Mouse (Mus musculus): ENCODE results near the gene 7420426K07Rik. TPM values are rescaled to one million over a fixed set of nuclear protein-coding genes. Genes with fewer than 3 reads are reported as not detected.

Gene 7420426K07Rik
- polyA plus RNA-seq, 1 experiment, result not detected

GRCm38 (mm10) chr9:98924183-98924582 is 21.3 kb downstream of the 7420426K07Rik start:
- Histone ChIP-seq H3K27me3 (ENCODE audit: control insufficient read depth, insufficient read depth, low read length) (no peaks in the 10 kb centered on the region), H3K36me3 (ENCODE audit: control insufficient read depth, insufficient read depth, low read length) (no peaks in the 10 kb centered on the region), H3K4me3 (ENCODE audit: control insufficient read depth, low read depth, low read length) (no peak overlapping the region), H3K4me1 (ENCODE audit: control insufficient read depth, insufficient read depth, low read length) (no peaks in the 10 kb centered on the region), H3K27ac (ENCODE audit: control insufficient read depth, insufficient read depth, low read depth, low read length) (no peak overlapping the region)
- no peak for TF ChIP-seq POLR2A (IDR thresholded peaks at IDR 0.05; ENCODE audit: control insufficient read depth, low read depth, low read length)
- no peak for TF ChIP-seq CTCF (IDR thresholded peaks at IDR 0.05; ENCODE audit: control insufficient read depth, insufficient read depth, insufficient replicate concordance, low read depth, low read length)

DNA sequence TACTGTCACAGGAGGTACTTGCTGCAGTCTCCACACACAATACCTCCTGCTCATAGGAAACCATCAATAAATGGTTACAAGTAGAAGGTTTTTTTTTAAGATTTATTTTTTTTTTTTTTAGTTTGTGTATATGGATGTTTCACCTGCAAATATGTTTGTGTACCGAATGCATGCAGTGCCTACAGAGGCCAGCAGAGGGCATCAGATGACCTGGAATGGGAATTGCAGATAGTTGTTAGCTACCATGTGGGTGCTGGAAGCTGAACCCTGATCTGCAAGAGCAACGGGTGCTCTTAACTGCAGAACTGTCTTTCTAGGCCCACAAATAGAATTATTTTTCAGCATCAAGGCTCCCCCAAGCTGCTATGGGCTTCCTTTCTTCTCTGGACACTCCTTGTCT is 26.6 kb downstream of the 7420426K07Rik start:
- peak; percentile 58; the same call in 1 of the 2 replicates for TF ChIP-seq CTCF (IDR thresholded peaks at IDR 0.05; ENCODE audit: control insufficient read depth, insufficient read depth, insufficient replicate concordance, low read depth, low read length)
- no peak for TF ChIP-seq POLR2A (IDR thresholded peaks at IDR 0.05; ENCODE audit: control insufficient read depth, low read depth, low read length)
- Histone ChIP-seq H3K36me3 (ENCODE audit: control insufficient read depth, insufficient read depth, low read length) (no peaks in the 10 kb centered on the region), H3K27ac (ENCODE audit: control insufficient read depth, insufficient read depth, low read depth, low read length) (no peak overlapping the region), H3K27me3 (ENCODE audit: control insufficient read depth, insufficient read depth, low read length) (no peaks in the 10 kb centered on the region), H3K4me1 (ENCODE audit: control insufficient read depth, insufficient read depth, low read length) (no peaks in the 10 kb centered on the region; the same call in 1 of the 2 replicates), H3K4me3 (ENCODE audit: control insufficient read depth, low read depth, low read length) (no peak overlapping the region)

DNA sequence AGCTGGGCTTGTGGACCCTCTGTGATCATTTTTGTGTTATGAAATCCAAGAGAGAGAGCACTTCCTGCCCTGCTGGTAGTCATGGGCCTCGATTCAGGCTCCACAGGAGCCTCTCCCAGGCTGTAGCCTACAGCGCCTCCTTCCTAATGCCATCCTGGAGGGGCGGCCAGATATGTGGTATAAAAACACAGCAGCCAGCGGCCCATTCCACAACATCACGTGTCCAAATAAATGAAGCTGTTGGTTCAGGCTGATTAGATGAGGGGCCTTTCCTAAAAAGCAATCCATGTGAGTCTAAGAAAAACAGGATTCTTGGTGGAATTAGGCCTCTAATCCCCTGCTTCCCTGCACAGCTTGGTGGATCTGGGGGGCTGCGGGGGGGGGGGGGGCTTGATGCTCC is 30.0 kb downstream of the 7420426K07Rik start:
- Histone ChIP-seq H3K27ac (ENCODE audit: control insufficient read depth, insufficient read depth, low read depth, low read length) (no peak overlapping the region), H3K4me1 (ENCODE audit: control insufficient read depth, insufficient read depth, low read length) (no peaks in the 10 kb centered on the region; the same call in 1 of the 2 replicates), H3K27me3 (ENCODE audit: control insufficient read depth, insufficient read depth, low read length) (no peaks in the 10 kb centered on the region), H3K36me3 (ENCODE audit: control insufficient read depth, insufficient read depth, low read length) (no peaks in the 10 kb centered on the region), H3K4me3 (ENCODE audit: control insufficient read depth, low read depth, low read length) (no peak overlapping the region)
- TF ChIP-seq CTCF (IDR thresholded peaks at IDR 0.05; ENCODE audit: control insufficient read depth, insufficient read depth, insufficient replicate concordance, low read depth, low read length) (no peak), POLR2A (IDR thresholded peaks at IDR 0.05; ENCODE audit: control insufficient read depth, low read depth, low read length) (no peak)

- no peaks in the 10 kb centered on the region for H3K36me3 ChIP-seq (ENCODE audit: control insufficient read depth, insufficient read depth, low read length)
- no peaks in the 10 kb centered on the region for H3K27me3 ChIP-seq (ENCODE audit: control insufficient read depth, insufficient read depth, low read length)
- no peaks in the 10 kb centered on the region; the same call in 1 of the 2 replicates for H3K4me1 ChIP-seq (ENCODE audit: control insufficient read depth, insufficient read depth, low read length)
- no peak overlapping the region for H3K4me3 ChIP-seq (ENCODE audit: control insufficient read depth, low read depth, low read length)
- no peak overlapping the region for H3K27ac ChIP-seq (ENCODE audit: control insufficient read depth, insufficient read depth, low read depth, low read length)
- TF ChIP-seq POLR2A (IDR thresholded peaks at IDR 0.05; ENCODE audit: control insufficient read depth, low read depth, low read length), result no peak
- no peak for TF ChIP-seq CTCF (IDR thresholded peaks at IDR 0.05; ENCODE audit: control insufficient read depth, insufficient read depth, insufficient replicate concordance, low read depth, low read length)
Measured at GRCm38 (mm10) chr9:98935190-98935909, 32.4 kb downstream of the 7420426K07Rik start.

- Histone ChIP-seq H3K4me1 (ENCODE audit: control insufficient read depth, insufficient read depth, low read length) (no peaks in the 10 kb centered on the region), H3K27me3 (ENCODE audit: control insufficient read depth, insufficient read depth, low read length) (no peaks in the 10 kb centered on the region), H3K4me3 (ENCODE audit: control insufficient read depth, low read depth, low read length) (no peak overlapping the region), H3K36me3 (ENCODE audit: control insufficient read depth, insufficient read depth, low read length) (no peaks in the 10 kb centered on the region), H3K27ac (ENCODE audit: control insufficient read depth, insufficient read depth, low read depth, low read length) (no peak overlapping the region)
- no peak for TF ChIP-seq POLR2A (IDR thresholded peaks at IDR 0.05; ENCODE audit: control insufficient read depth, low read depth, low read length)
- TF ChIP-seq CTCF (IDR thresholded peaks at IDR 0.05; ENCODE audit: control insufficient read depth, insufficient read depth, insufficient replicate concordance, low read depth, low read length), result peak; percentile 20; the same call in 1 of the 2 replicates
Measured at GRCm38 (mm10) chr9:98939290-98939689, 36.4 kb downstream of the 7420426K07Rik start.

DNA sequence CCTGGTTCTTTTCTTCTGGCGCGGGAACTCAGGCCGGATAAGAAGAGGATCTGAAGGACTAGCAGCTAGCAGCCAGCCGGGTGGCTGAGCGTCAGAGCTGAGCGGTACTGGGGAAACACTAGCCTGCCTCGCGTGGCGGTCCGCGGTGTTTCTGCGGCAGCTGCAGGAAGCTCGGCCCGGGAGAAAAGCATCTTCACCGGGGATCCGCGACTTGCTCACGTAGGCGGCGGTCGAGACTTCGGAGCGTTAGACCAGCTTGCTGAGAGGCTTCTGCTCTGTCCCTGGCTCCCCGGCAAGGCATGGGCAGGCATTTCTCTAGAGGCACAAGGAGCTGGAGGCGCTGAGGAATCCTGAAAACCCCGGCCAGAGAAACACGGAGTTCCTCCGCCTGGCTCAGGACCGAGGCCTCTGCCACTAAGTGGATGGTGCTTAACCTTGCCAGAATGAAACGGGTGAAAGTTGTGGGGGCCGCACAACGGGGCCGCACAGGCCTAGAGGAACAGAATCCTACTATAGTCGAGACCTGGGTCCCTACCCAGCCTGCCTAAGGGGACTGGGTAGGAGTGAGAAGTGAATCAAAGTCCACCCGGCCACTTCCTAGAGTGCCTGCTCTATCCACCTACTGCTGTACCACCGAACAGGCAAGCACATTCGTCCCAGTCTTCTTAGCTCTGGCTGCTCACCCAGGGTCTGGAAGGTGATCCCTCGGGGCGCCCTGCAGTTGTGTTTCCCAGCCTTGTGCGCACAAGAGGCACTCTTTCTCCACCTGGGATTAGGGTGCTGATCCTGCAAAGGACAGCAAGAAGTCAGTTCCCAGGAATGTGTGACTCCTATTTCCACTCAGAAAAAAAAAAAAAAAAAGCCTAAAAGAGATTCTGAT is 49.5 kb downstream of the 7420426K07Rik start:
- peaks cover 26% of the 10 kb centered on the region for H3K4me1 ChIP-seq (ENCODE audit: control insufficient read depth, insufficient read depth, low read length)
- TF ChIP-seq CTCF (IDR thresholded peaks at IDR 0.05; ENCODE audit: control insufficient read depth, insufficient read depth, insufficient replicate concordance, low read depth, low read length) (no peak), POLR2A (IDR thresholded peaks at IDR 0.05; ENCODE audit: control insufficient read depth, low read depth, low read length) (no peak)
- no peak overlapping the region for H3K27ac ChIP-seq (ENCODE audit: control insufficient read depth, insufficient read depth, low read depth, low read length)
- H3K27me3 ChIP-seq (ENCODE audit: control insufficient read depth, insufficient read depth, low read length), result peaks cover 11% of the 10 kb centered on the region
- H3K4me3 ChIP-seq (ENCODE audit: control insufficient read depth, low read depth, low read length), result no peak overlapping the region
- no peaks in the 10 kb centered on the region for H3K36me3 ChIP-seq (ENCODE audit: control insufficient read depth, insufficient read depth, low read length)

DNA sequence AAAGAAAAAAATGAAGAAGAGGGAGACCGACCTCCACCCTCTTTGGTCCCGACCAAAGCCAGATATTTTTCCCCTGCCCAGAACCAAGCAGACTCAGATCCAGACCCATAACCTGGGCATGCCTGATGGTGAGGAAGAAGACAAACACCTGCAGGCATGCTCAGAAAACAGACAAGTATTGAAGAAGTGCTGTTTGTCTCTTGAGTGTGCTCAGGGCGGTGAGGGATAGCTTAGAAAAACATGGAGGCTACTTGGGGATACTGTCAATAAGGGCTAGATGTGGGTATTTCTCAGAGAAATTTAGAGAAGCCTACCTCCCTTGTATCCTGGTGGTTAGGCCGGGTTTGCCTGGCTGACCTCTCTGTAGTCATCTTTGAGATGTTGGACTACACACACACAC is 50.4 kb downstream of the 7420426K07Rik start:
- no peak for TF ChIP-seq CTCF (IDR thresholded peaks at IDR 0.05; ENCODE audit: control insufficient read depth, insufficient read depth, insufficient replicate concordance, low read depth, low read length)
- TF ChIP-seq POLR2A (IDR thresholded peaks at IDR 0.05; ENCODE audit: control insufficient read depth, low read depth, low read length), result no peak
- peaks cover 14% of the 10 kb centered on the region for H3K27me3 ChIP-seq (ENCODE audit: control insufficient read depth, insufficient read depth, low read length)
- no peak overlapping the region for H3K4me3 ChIP-seq (ENCODE audit: control insufficient read depth, low read depth, low read length)
- no peaks in the 10 kb centered on the region for H3K36me3 ChIP-seq (ENCODE audit: control insufficient read depth, insufficient read depth, low read length)
- peaks cover 26% of the 10 kb centered on the region for H3K4me1 ChIP-seq (ENCODE audit: control insufficient read depth, insufficient read depth, low read length)
- H3K27ac ChIP-seq (ENCODE audit: control insufficient read depth, insufficient read depth, low read depth, low read length), result no peak overlapping the region
